Mouse (Mus musculus) erythroblast, adult 5-6 weeks (primary cell): ENCODE measurements at regions not wholly inside any gene's neighbourhood (a gene's known extent, or its start where the extent isn't known, plus 50 kb on each side); places are given as distances from the start of the nearest gene placed in this dataset.

Source experiments
- ATAC-seq: replicated peaks from 2 replicates; pipeline ENCODE4 v1.8.0; 2016; ENCODE audit warnings: moderate number of reproducible peaks, mild to moderate bottlenecking, moderate TSS enrichment, inconsistent platforms; ENCODE audit not compliant: poor library complexity, low FRiP score, severe bottlenecking

GRCm38 (mm10) chr4:124036483-124036882 lies 118.7 kb upstream of the 4930535I16Rik start:
- ATAC-seq: no peak

DNA sequence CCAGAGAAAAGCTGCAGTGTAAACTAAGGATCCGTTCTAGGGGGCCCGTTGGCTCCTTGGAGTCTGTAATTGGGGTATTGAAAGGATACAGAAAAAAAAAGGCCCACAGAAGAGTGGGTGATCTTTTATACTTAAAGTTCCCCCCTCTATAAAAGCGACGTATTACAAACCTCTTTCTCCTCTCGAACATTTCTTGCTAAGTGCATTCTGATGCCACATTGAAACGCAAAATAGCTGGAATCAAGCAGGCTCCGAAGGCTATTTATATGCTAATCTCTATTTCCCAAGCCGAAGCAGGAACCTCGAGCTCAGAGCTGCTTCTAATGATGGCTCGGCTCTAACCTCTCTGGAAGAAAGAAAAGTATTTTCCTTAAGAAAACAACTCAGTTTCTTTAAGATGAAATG lies 117.8 kb upstream of the 4930535I16Rik start:
- no peak for ATAC-seq

- ATAC-seq: no peak
These were observed 117.4 kb upstream of the 4930535I16Rik start for GRCm38 (mm10) chr4:124035192-124035591.

- ATAC-seq: no peak
These were observed 110.2 kb upstream of the 4930535I16Rik start for GRCm38 (mm10) chr4:124028061-124028460.

DNA sequence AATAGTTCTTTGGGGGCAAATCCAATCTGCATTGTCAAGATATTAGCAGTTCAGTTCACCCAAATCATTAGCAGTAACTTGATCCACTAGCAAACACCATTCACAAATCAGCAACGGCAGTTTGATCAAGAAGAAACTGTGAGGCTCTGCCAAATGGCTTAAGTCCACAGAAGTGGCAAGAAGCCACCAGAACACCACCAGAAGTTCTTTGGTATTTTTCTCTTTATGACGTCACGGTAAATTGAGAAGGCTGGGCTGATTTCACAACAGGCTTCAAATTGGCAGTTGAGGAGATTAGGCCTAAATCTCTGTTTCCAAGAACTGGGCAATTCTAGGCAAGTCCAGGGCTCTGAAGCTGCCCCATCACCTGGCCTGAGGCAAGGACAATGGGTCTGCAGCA lies 98.6 kb upstream of the 4930535I16Rik start:
- ATAC-seq: no peak

DNA sequence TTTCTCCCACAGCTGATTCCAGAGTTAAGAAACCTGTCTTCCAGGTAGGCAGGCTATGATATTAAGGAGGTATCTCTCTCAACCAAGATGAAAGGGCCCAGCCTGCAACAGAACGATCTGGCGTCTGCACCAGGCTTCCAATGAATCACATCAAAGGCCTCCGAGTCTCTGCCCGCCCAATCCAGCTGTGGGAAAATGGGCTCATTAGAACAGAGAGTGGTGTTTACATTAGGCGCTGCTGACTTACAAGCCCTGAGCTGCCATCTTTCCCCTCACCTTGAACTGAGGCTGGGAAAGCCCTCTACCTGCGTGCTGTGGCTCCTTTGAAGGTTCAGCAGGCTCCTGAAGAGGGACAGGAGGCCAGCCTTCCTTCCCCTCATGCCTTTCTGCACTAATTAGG lies 97.5 kb upstream of the 4930535I16Rik start:
- ATAC-seq: no peak

- no peak for ATAC-seq
These were observed 94.6 kb upstream of the 4930535I16Rik start for GRCm38 (mm10) chr4:124012406-124012805.

GRCm38 (mm10) chr4:124008725-124009124 lies 90.9 kb upstream of the 4930535I16Rik start:
- no peak for ATAC-seq

GRCm38 (mm10) chr4:124005626-124006315 lies 87.9 kb upstream of the 4930535I16Rik start:
- ATAC-seq: no peak

GRCm38 (mm10) chr4:124002760-124003159 lies 84.9 kb upstream of the 4930535I16Rik start:
- no peak for ATAC-seq

DNA sequence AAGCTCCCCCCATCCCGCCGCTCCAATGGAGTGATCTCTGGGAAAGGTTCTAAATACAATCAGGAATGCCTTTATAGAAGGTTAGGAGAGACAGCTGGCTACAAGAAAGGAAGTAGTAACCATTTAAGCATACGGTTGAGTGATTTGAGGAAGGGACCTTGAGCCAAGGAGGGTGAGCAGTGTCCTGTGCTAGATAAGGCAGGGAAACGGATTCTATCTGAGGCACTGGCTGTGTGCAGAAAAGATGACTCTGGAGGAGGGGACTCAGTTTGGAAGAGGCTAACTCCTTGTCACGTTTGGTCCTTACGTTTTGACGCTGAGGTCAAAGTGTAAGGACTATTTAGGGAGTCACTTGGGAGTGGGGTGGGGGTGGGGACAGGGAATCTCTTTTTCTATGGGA lies 84.3 kb upstream of the 4930535I16Rik start:
- no peak for ATAC-seq

- no peak for ATAC-seq
These were observed 78.0 kb upstream of the 4930535I16Rik start for GRCm38 (mm10) chr4:123995815-123996214.

GRCm38 (mm10) chr4:123991223-123991622 lies 73.4 kb upstream of the 4930535I16Rik start:
- no peak for ATAC-seq

- ATAC-seq: no peak
These were observed 72.7 kb upstream of the 4930535I16Rik start for GRCm38 (mm10) chr4:123990293-123991185.
